Mouse (Mus musculus) C2C12 (cell line): Measurements from ENCODE around the gene Abr.

ENCODE experiments used
- CTCF ChIP-seq: IDR thresholded peaks from one replicate; pipeline ENCODE4 v1.5.1; 2011; ENCODE audit not compliant: control insufficient read depth, insufficient read depth, insufficient read length
- FOSL1 ChIP-seq: IDR thresholded peaks from one replicate; pipeline ENCODE4 v1.8.0; 2011; ENCODE audit warnings: mild to moderate bottlenecking, low read length; ENCODE audit not compliant: poor library complexity, insufficient read depth, severe bottlenecking
- USF1 ChIP-seq: IDR thresholded peaks from one replicate; pipeline ENCODE4 v1.6.1; 2011; ENCODE audit warnings: low read depth, mild to moderate bottlenecking, control low read depth, moderate library complexity

- TF ChIP-seq USF1 (no peak), CTCF (no peak), FOSL1 (no peak)
These were observed 28.3 kb downstream of the Abr start for GRCm38 (mm10) chr11:76593620-76594326.
